In the genomic region with DNA sequence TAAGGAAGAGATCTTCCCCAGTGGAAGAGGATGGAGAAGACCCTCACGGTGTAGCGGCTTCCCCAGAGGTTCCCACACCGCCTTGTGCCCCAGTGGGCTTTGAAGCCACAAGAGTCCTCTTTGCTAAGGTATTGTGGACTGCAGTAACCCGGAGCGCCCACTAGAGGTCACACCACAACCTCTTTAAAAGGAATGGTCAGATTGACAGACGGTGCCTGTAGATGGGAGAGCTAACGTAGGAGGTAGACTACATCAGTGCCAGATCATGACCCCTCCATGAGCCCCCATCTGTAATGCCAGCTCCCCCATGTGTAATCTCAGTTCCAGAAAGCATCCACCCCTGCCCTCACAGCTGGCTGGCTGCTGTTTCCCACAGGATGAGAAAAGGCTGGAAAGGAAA, we compare ENCODE assay signal across 8 mouse cellular contexts. TPM values are rescaled to one million over a fixed set of nuclear protein-coding genes. Genes with fewer than 3 reads are reported as not detected.
DNase-seq lines count a peak whose midpoint lies in the region; ATAC-seq lines count a peak whose summit lies in the region.
"Had no signal": no experiment of that assay in that cellular context is flagged by ENCODE, and none has a peak within 500 bp of the region (broad histone marks: within the 10 kb centered on the region; RNA-seq: fewer than 3 reads in every experiment).

No protein-coding gene starts in this region.

- no peak overlapping the region for H3K9ac ChIP-seq in forebrain, embryonic 16.5 days (replicated peaks; ENCODE audit: low read depth, low read length)
- H3K9ac ChIP-seq in hindbrain, embryonic 15.5 days = no peak overlapping the region
- H3K9ac ChIP-seq: lung, embryonic 15.5 days had no signal

- no peaks in the 10 kb centered on the region; the same call in 1 of the 2 replicates for H3K4me1 ChIP-seq in forebrain, embryonic 16.5 days (replicated peaks; ENCODE audit: control insufficient read depth, insufficient read depth, low read length)
- 0 out of 2 replicates have a peak, but pooled peaks cover 3% of the 10 kb centered on the region for H3K4me1 ChIP-seq in hindbrain, embryonic 15.5 days (replicated peaks)
- H3K4me1 ChIP-seq in megakaryocyte, embryonic 14.5 days = peaks cover 7% of the 10 kb centered on the region; the same call in 1 of the 2 replicates

- peak; percentile 65 for ATAC-seq in forebrain, embryonic 16.5 days
- peak; percentile 36; the same call in 1 of the 2 replicates for ATAC-seq in hindbrain, embryonic 15.5 days (ENCODE audit: low FRiP score, low read depth)

- H3K4me2 ChIP-seq in forebrain, embryonic 16.5 days (ENCODE audit: low read length) = no peak overlapping the region
- H3K4me2 ChIP-seq in hindbrain, embryonic 15.5 days = no peak overlapping the region
- H3K4me2 ChIP-seq: lung, embryonic 15.5 days had no signal

- WGBS in forebrain, embryonic 16.5 days = 4% methylated on average over 7 of the region's 7 CpGs
- WGBS in hindbrain, embryonic 15.5 days = 12% methylated on average over 7 of the region's 7 CpGs

- no peaks in the 10 kb centered on the region for H3K27me3 ChIP-seq in forebrain, embryonic 16.5 days (replicated peaks; ENCODE audit: control insufficient read depth, insufficient read depth, low read length)
- H3K27me3 ChIP-seq in hindbrain, embryonic 15.5 days = no peaks in the 10 kb centered on the region
- H3K27me3 ChIP-seq in megakaryocyte, embryonic 14.5 days (replicated peaks) = peaks cover 36% of the 10 kb centered on the region

- H3K9me3 ChIP-seq in forebrain, embryonic 16.5 days (ENCODE audit: control insufficient read depth, low read length) = no peaks in the 10 kb centered on the region
- H3K9me3 ChIP-seq in hindbrain, embryonic 15.5 days = no peaks in the 10 kb centered on the region
- peaks cover 8% of the 10 kb centered on the region for H3K9me3 ChIP-seq in megakaryocyte, embryonic 14.5 days
- H3K9me3 ChIP-seq: lung, embryonic 15.5 days had no signal

- peaks cover 14% of the 10 kb centered on the region for H3K36me3 ChIP-seq in forebrain, embryonic 16.5 days (ENCODE audit: control insufficient read depth, insufficient read depth)
- peaks cover 19% of the 10 kb centered on the region for H3K36me3 ChIP-seq in hindbrain, embryonic 15.5 days
- peaks cover 31% of the 10 kb centered on the region for H3K36me3 ChIP-seq in megakaryocyte, embryonic 14.5 days (replicated peaks; ENCODE audit: low read length)

- no peak overlapping the region for H3K27ac ChIP-seq in forebrain, embryonic 16.5 days (ENCODE audit: low read length)
- H3K27ac ChIP-seq in hindbrain, embryonic 15.5 days (replicated peaks) = no peak overlapping the region
- H3K27ac ChIP-seq: lung, embryonic 15.5 days had no signal

- no peak overlapping the region for H3K4me3 ChIP-seq in forebrain, embryonic 16.5 days (replicated peaks; ENCODE audit: low read length)
- H3K4me3 ChIP-seq in hindbrain, embryonic 15.5 days = no peak overlapping the region
- peak overlapping the region; percentile 1 for H3K4me3 ChIP-seq in megakaryocyte, embryonic 14.5 days (replicated peaks)
- H3K4me3 ChIP-seq: lung, embryonic 15.5 days had no signal

- DNase-seq in NIH3T3 (ENCODE audit: low read depth) = peak; percentile 89
- DNase-seq in c-Kit-positive CD71-positive TER-119-negative erythroid progenitor cells, embryonic 14.5 days (ENCODE audit: low read depth) = peak; percentile 68
- DNase-seq in layer of hippocampus, postnatal 25 days (ENCODE audit: extremely low spot score in 1 of 2, low spot score in 1 of 2) = peak; percentile 59 to 83
- DNase-seq in skeletal muscle tissue, adult 2 months (ENCODE audit: low read depth, low spot score) = peak; percentile 79

RNA-seq across cellular contexts. Expression of a gene that starts 3.0 kb away (rescaled TPM):
- not detected in 2 replicates for polyA plus RNA-seq in forebrain, embryonic 16.5 days (2015; fragmentation: Nextera tagmentation; extraction: Ambion mirVana)
- polyA plus RNA-seq in hindbrain, embryonic 15.5 days (2015; fragmentation: Nextera tagmentation; extraction: Ambion mirVana) = not detected in 2 replicates
- not detected for total RNA-seq in layer of hippocampus, postnatal 25 days (2021)
- not detected in 2 replicates for polyA plus RNA-seq in megakaryocyte, embryonic 14.5 days (2012; ENCODE audit: insufficient read depth, low replicate concordance)
- polyA plus RNA-seq: lung, embryonic 15.5 days had no signal

RNA-seq across cellular contexts. Expression of a gene that starts 31.5 kb away (rescaled TPM):
- 33.8 and 35.9 TPM in 2 replicates for polyA plus RNA-seq in forebrain, embryonic 16.5 days (2015; fragmentation: Nextera tagmentation; extraction: Ambion mirVana)
- 34.1 and 39.6 TPM in 2 replicates for polyA plus RNA-seq in hindbrain, embryonic 15.5 days (2015; fragmentation: Nextera tagmentation; extraction: Ambion mirVana)
- total RNA-seq in layer of hippocampus, postnatal 25 days (2021) = 100 to 1,000 TPM; 107 to 113 TPM
- 19.2 and 31.2 TPM in 2 replicates for polyA plus RNA-seq in megakaryocyte, embryonic 14.5 days (2012; ENCODE audit: insufficient read depth, low replicate concordance)

RNA-seq across cellular contexts. Expression of a gene that starts 43.0 kb away (rescaled TPM):
- 407 and 443 TPM in 2 replicates for polyA plus RNA-seq in forebrain, embryonic 16.5 days (2015; fragmentation: Nextera tagmentation; extraction: Ambion mirVana)
- 349 and 352 TPM in 2 replicates for polyA plus RNA-seq in hindbrain, embryonic 15.5 days (2015; fragmentation: Nextera tagmentation; extraction: Ambion mirVana)
- total RNA-seq in layer of hippocampus, postnatal 25 days (2021) = 100 to 1,000 TPM; 160 to 197 TPM
- polyA plus RNA-seq in megakaryocyte, embryonic 14.5 days (2012; ENCODE audit: insufficient read depth, low replicate concordance) = 62.1 and 147 TPM in 2 replicates
